Mouse (Mus musculus) cerebellum, adult 11 months (tissue): ENCODE results near the gene Eid2.

Source experiments
- DNase-seq: peaks from one replicate; pipeline ENCODE4 v3.0.0; 2022

The Eid2 gene

DNA sequence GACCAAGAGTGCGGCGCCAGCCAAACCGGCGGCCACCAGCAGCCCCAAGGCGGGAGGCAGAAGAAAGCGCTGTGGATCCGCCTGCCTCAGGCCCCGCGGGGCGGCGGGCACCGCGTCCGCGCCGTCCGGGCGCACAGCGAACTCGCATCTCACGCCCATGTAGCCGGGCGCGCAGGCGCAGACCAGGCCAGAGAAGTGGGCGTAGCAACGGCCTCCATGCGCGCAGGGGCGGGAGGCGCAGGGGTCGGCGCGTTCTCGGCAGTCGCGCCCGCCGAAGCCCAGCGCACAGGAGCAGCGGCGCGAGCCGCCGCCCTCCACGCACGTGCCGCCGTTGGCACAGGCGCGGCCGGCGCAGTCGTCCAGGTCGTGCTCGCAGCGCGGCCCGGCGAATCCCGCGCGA, 26.8 kb downstream of the Eid2 start:
- no peak for DNase-seq

DNA sequence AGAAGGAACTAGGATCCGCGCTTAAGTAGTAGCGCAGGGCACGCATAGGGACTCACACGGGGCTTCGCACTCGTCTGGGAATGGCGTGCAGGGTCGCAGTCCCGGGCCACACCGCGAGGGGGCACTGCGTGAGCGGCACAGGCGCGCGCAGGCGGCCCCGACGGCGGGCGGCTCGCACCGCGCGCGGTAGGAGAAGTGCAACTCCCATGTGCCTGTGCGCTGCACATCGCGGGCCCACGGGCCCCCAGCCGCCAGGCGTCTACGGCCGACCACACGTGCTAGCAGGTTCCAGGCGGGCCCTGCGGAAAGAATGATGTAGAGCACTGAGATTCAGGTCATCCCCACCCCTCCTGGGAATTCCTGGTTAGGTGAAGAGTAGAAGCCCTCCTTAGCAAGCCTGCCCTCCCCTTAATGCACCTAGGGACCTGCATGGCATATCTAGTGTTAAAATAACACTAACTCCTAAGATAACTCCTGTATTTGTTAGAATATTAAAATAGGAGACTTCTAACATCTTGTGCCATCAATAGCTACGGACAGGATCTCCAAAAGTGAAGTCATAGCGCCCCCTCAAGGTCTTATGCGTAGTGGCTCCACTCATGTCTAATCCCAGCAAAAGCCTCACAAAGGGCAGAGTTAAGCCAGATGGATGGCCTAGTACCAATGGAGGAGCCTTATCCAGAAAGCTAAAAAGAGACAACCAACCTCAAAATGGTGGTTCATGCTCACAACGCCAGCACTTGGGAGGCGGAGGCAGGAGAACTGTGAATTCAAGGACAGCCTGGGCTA, 31.4 kb downstream of the Eid2 start:
- peak; percentile 46 for DNase-seq

DNA sequence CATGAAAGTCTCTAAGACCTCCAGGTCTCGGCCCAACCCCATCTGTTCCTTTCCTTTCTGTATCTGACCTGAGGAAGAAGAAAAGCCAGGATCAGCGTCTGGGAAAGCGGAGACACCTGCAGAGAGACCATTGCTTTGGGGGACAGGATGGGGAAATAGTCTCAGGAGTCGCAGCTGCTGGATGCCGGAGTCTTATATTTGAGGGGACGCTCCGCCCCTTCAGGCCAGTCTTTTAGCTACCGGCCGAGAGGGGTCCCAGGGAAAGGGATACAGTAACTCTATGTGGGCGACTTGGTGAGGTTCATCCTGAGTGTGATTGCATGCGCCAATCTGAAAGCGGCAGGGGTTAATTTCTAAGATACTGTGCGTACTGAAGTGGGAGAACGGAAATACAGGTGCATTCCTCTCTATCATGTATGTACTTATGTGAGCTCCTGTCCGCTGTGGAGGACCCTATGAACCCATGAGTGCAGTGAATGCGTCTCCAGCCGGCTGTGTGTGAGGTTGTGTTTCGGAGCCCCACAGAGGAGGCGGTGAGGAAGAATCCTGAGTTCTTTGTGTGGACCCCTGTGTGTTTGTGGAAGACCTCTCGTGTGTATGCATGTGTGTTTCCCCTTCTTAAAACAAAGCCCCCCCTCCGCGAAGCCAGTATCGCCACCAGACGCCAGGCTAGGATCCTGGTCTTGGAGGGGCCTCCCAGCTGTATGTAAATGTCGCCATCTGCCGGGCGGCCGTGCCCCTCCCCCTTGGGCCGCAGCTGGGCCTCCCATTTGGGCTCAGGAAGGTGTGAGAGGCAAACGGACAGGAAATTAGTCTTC, 34.1 kb downstream of the Eid2 start, which contains the start of gene Dll3:
TSS of gene Dll3 (minus strand) at position 623 of the 818 bp plus-strand sequence.
- no peak for DNase-seq

DNA sequence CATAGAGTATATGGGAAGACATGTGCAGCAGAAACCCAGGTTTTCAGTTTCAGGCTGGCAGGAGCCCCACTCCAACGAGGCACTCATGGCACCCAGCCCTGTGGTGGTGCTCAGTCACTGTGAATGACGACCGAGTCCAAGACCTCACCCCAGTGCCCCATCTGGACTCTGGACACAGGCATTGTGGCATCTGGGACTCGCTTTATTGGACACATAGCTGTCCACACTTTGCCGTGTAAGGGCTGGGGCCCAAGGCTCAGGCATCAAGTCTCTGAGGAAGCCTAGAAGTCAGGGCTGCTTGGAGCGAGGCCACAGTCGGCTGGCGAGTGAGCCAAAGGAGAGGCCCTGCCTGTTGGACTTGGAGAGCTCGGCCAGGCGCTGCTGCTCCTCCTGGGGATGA, 38.0 kb downstream of the Eid2 start:
- no peak for DNase-seq

DNA sequence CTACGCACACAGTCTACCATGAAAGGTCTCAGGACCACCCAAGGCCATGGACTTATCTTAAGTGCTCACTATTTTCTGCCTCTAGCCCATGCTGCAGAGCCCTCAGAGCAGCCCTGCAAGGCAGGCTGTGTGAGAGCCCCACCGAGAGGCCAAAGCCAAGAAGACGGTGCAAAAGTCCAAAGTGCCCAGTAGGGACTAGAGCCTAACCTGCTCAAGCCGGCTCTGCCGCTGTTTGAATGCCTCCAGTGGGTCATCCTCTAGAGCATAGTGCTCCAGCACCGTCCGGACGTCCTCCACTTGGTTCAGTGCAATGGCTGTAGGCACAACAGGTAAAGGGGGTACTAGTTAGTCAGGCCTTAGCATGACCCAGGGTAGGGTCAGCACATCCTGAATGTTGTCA, 38.5 kb downstream of the Eid2 start:
- DNase-seq: no peak

DNA sequence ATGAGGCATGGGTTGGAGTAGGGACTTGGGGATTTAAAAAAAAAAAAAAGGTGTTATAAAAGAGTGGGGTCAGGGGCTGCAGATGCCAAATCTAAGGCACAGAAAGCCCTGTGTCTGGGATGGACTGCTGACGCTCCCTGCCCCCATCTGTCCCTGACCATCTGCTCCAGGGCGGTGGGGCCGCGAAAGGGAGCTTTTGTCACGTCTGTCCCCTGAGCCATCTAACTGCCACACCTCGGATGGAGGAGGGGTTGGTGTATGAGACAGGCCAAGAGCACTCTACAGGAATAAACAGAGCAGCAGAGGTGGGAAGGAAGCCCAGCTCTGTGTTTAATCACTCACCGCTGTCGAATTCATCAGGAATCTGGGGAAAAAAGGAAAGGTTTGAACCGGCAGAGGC, 42.1 kb downstream of the Eid2 start:
- DNase-seq: no peak

DNA sequence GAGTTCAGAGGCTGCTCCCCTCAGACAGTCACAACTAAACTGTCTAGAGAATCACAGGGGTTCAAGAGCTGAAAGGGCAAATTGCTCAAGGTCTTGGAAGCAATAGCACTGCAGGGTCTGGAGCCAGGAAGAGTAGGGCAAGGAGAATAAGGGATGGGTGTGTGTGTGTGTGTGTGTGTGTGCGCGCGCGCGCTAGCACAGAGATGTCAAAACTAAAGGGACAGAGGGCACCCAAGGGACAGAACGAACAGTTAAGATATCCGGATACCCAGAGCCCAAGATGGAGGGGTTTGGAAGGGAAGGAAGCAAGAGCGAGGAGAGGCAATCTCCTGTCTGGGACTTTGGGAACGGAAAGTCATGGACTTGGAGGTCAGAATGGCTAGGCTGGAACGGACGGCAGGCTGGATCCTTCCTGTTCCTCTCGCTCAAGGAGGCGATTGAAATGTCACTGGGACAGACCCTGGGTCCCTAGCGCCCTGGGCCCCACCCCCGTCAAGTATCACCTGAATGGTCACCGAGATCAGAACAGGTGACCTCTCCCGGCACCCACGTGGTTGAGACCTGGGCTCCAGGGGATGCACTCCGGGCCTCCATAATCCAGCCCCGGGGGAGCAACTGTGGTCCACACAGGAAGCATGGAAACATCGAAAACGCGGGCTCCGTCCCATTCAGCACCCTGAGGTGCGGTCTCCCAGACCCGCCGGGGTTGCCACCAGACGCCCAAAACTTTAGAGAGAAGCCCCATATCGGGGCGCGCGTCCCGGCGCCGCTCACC, 43.7 kb downstream of the Eid2 start:
- DNase-seq: no peak

DNA sequence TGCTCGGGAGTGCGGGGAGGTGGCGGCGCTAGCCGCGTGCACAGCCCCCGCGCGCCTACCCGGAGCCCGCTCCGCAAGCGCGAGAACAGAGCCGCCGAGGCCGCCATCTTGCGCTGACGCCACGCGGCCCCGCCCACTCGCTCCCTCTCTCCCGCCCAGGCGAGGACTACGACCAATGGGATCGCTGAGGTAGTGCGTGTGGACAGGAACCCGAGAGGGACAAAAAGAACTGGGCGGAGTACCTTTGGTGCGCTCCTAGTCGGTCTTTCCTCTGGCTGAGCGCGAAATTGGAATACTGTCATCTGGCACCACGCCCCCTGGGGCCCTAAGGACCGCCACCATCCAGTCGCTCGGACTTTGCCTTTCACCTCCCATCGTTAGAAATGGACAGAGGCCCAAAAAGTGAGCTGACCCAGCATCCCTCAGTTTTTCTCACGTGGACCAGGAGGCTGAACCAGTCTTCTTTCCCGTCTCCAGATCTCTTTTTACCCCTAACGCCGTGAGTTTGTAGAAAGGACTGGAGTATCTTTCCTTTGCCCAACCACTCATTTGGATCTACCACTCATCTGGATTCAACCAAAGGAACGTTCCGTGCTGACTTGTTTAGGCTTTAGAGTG, 44.4 kb downstream of the Eid2 start, which contains the start of gene Timm50:
TSS of gene Timm50 (minus strand) at position 147 of the 618 bp plus-strand sequence.
- DNase-seq: peak; percentile 96

DNA sequence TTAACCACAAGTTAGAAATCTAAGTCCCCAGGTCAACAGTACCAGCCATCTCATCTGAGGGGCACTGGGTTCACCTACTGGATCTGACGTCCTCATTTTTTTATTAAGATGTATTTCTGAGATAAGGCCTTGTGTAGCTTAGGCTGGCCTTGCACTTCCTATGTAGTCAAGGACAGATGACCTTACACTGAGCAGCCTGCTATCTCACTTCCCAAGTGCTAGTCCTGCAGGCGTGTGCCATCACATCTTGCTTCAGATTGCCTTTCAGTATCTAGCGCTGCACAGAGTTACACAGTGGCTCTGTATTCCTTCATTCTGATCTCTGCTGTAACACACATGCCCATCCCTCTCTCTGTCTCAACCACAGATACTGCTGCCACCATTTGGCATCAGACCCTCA, 50.4 kb downstream of the Eid2 start:
- DNase-seq: no peak

DNA sequence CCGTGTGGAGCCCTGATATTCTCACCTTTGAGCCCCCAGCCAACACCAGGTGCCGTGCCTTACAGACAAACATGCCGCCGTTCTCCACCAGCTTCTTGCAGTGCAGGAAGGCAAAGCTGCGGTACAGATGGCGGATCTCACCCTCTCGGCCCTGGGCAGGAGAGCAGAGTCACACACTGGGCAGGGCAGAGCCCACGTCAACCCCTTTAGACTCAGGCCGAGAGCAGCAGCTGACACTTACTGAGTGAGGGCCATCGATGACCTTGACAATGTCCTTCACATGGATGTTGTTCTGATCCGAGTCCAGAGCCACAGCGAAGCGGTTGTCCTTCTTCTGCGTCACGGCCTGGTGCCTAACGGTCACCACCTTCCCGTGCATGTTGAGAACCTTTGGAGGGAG, 51.0 kb downstream of the Eid2 start:
- DNase-seq: no peak
